In genomic region chr7:28593206-28594111, GRCm38 (mm10) we compare ENCODE assay signal across 8 mouse cellular contexts. TPM values are rescaled to one million over a fixed set of nuclear protein-coding genes. Genes with fewer than 3 reads are reported as not detected.
DNase-seq lines count a peak whose midpoint lies in the region; ATAC-seq lines count a peak whose summit lies in the region.
"Had no signal": no experiment of that assay in that cellular context is flagged by ENCODE, and none has a peak within 500 bp of the region (broad histone marks: within the 10 kb centered on the region; RNA-seq: fewer than 3 reads in every experiment).

No protein-coding gene starts in this region.

- H3K36me3 ChIP-seq in neural tube, embryonic 15.5 days, result no peaks in the 10 kb centered on the region
- peaks cover 7% of the 10 kb centered on the region; the same call in 1 of the 2 replicates for H3K36me3 ChIP-seq in kidney, embryonic 14.5 days (ENCODE audit: control insufficient read depth, insufficient read depth, low read length)

- no peaks in the 10 kb centered on the region for H3K27me3 ChIP-seq in neural tube, embryonic 15.5 days (replicated peaks)
- no peaks in the 10 kb centered on the region for H3K27me3 ChIP-seq in kidney, embryonic 14.5 days (ENCODE audit: control insufficient read depth, insufficient read depth, low read length)

- peak; percentile 35 for DNase-seq in neural tube, embryonic 10.5 days (ENCODE audit: extremely low spot score, low spot score)
- DNase-seq in gastrocnemius, postnatal 14 days, result peak; percentile 62
- DNase-seq in retina, postnatal 1 day, result peak; percentile 73
- DNase-seq in liver, result no peak

- peaks cover 51% of the 10 kb centered on the region for H3K4me1 ChIP-seq in neural tube, embryonic 15.5 days
- peaks cover 68% of the 10 kb centered on the region for H3K4me1 ChIP-seq in kidney, embryonic 14.5 days (ENCODE audit: control insufficient read depth, insufficient read depth, low read length)

- 49% methylated on average over 14 of the region's 14 CpGs for WGBS in neural tube, embryonic 15.5 days
- 28% methylated on average over 14 of the region's 14 CpGs for WGBS in kidney, embryonic 14.5 days

- H3K27ac ChIP-seq in neural tube, embryonic 15.5 days (replicated peaks), result no peak overlapping the region
- peak overlapping the region; percentile 43; the same call in 1 of the 2 replicates for H3K27ac ChIP-seq in kidney, embryonic 14.5 days (ENCODE audit: low read depth, low read length)
- H3K27ac ChIP-seq: liver, embryonic 14.5 days had no signal

- no peak overlapping the region for H3K4me3 ChIP-seq in neural tube, embryonic 15.5 days (replicated peaks)
- H3K4me3 ChIP-seq in kidney, embryonic 14.5 days (ENCODE audit: low read length), result no peak overlapping the region

- intact Hi-C loops in gastrocnemius, postnatal 14 days (cut with DNase I; ENCODE audit: low total_unique reads), result no loop called here

- no peak overlapping the region for H3K9ac ChIP-seq in neural tube, embryonic 15.5 days (replicated peaks)
- peak overlapping the region; percentile 28 for H3K9ac ChIP-seq in kidney, embryonic 14.5 days (ENCODE audit: low read depth, low read length)
- H3K9ac ChIP-seq: liver, embryonic 14.5 days had no signal

- ATAC-seq in neural tube, embryonic 15.5 days (ENCODE audit: low FRiP score), result no peak
- ATAC-seq in kidney, embryonic 14.5 days (ENCODE audit: low FRiP score, low TSS enrichment), result no peak
- no peak for ATAC-seq in inflammation-experienced regulatory T-cells, adult 6 months

- H3K9me3 ChIP-seq in neural tube, embryonic 15.5 days (replicated peaks), result no peaks in the 10 kb centered on the region
- no peaks in the 10 kb centered on the region for H3K9me3 ChIP-seq in kidney, embryonic 14.5 days (ENCODE audit: control insufficient read depth, low read length)

- no peak overlapping the region for H3K4me2 ChIP-seq in neural tube, embryonic 15.5 days
- H3K4me2 ChIP-seq in kidney, embryonic 14.5 days (replicated peaks; ENCODE audit: low read depth, low read length), result peak overlapping the region; percentile 21; the same call in 1 of the 2 replicates

RNA-seq across cellular contexts. Expression of gene Samd4b, which starts 4.5 kb away (rescaled TPM):
- 20.3 and 22.8 TPM in 2 replicates for polyA plus RNA-seq in neural tube, embryonic 15.5 days (2015; fragmentation: Nextera tagmentation; extraction: Ambion mirVana)
- total RNA-seq in gastrocnemius, postnatal 14 days (2021), result 10 to 100 TPM; 15.7 to 18.5 TPM
- 33.3 and 34.9 TPM in 2 replicates for polyA plus RNA-seq in kidney, embryonic 14.5 days (2014; fragmentation: Nextera tagmentation; extraction: Ambion mirVana)
- 1 to 10 TPM; 6.4 to 9.8 (median 8.2) TPM for polyA plus RNA-seq in inflammation-experienced regulatory T-cells, adult 6 months (2017; shearing (Covaris generic))

RNA-seq across cellular contexts. Expression of gene Pak4, which starts 4.5 kb away (rescaled TPM):
- polyA plus RNA-seq in neural tube, embryonic 15.5 days (2015; fragmentation: Nextera tagmentation; extraction: Ambion mirVana), result 16.0 and 23.1 TPM in 2 replicates
- total RNA-seq in gastrocnemius, postnatal 14 days (2021), result 1 to 10 TPM; 2.9 to 4.6 TPM
- 48.3 and 60.7 TPM in 2 replicates for polyA plus RNA-seq in kidney, embryonic 14.5 days (2014; fragmentation: Nextera tagmentation; extraction: Ambion mirVana)
- 1 to 10 TPM; 2.1 to 3.7 (median 2.6) TPM for polyA plus RNA-seq in inflammation-experienced regulatory T-cells, adult 6 months (2017; shearing (Covaris generic))

RNA-seq across cellular contexts. Expression of gene Acp7, which starts 37.7 kb away (rescaled TPM):
- polyA plus RNA-seq in neural tube, embryonic 15.5 days (2015; fragmentation: Nextera tagmentation; extraction: Ambion mirVana), result 0.09 and 0.10 TPM in 2 replicates
- total RNA-seq in gastrocnemius, postnatal 14 days (2021), result not detected
- polyA plus RNA-seq in kidney, embryonic 14.5 days (2014; fragmentation: Nextera tagmentation; extraction: Ambion mirVana), result not detected in 2 replicates
- polyA plus RNA-seq in inflammation-experienced regulatory T-cells, adult 6 months (2017; shearing (Covaris generic)), result not detected
- polyA plus RNA-seq: liver, embryonic 14.5 days had no signal

RNA-seq across cellular contexts. Expression of gene Nccrp1, which starts 46.4 kb away (rescaled TPM):
- 0.31 and 0.36 TPM in 2 replicates for polyA plus RNA-seq in neural tube, embryonic 15.5 days (2015; fragmentation: Nextera tagmentation; extraction: Ambion mirVana)
- total RNA-seq in gastrocnemius, postnatal 14 days (2021), result not detected
- polyA plus RNA-seq in kidney, embryonic 14.5 days (2014; fragmentation: Nextera tagmentation; extraction: Ambion mirVana), result not detected in 2 replicates
- polyA plus RNA-seq in inflammation-experienced regulatory T-cells, adult 6 months (2017; shearing (Covaris generic)), result 1 to 10 TPM in 1 of 3 experiments, not detected in 2; 1.4 TPM
- polyA plus RNA-seq: liver, embryonic 14.5 days had no signal

RNA-seq across cellular contexts. Expression of gene Sycn, which starts 52.8 kb away (rescaled TPM):
- 1.3 TPM in 1 of 2 replicates, not detected in the other for polyA plus RNA-seq in neural tube, embryonic 15.5 days (2015; fragmentation: Nextera tagmentation; extraction: Ambion mirVana)
- total RNA-seq in gastrocnemius, postnatal 14 days (2021), result not detected
- polyA plus RNA-seq in kidney, embryonic 14.5 days (2014; fragmentation: Nextera tagmentation; extraction: Ambion mirVana), result not detected in 2 replicates
- polyA plus RNA-seq in inflammation-experienced regulatory T-cells, adult 6 months (2017; shearing (Covaris generic)), result not detected
- polyA plus RNA-seq: liver, embryonic 14.5 days had no signal
